Mouse (Mus musculus) spleen, adult 2 months (tissue): Measurements from ENCODE around the gene Srebf2. TPM values are rescaled to one million over a fixed set of nuclear protein-coding genes. Genes with fewer than 3 reads are reported as not detected.

Experiments
- DNase-seq, 2 experiments: peaks; one replicate each; pipeline versions ENCODE4 v3.0.0 to v3.0.0-alpha.2; 2012 to 2021; ENCODE audit warnings: low spot score in 2 of 2, low read depth in 1 of 2
- H3K27ac ChIP-seq: fragments of 200-500 bp; 2 replicates; pipeline ENCODE4 v1.5.1; 2012; ENCODE audit warnings: low read length, inconsistent platforms; ENCODE audit not compliant: insufficient read depth
- H3K27me3 ChIP-seq: fragments of 200-500 bp; 2 replicates; pipeline ENCODE4 v1.6.1; 2012; ENCODE audit warnings: mild to moderate bottlenecking, moderate library complexity, low read length, inconsistent platforms; ENCODE audit not compliant: control insufficient read depth, insufficient read depth
- H3K36me3 ChIP-seq: fragments of 200-500 bp; 2 replicates; pipeline ENCODE4 v1.6.1; 2012; ENCODE audit warnings: mild to moderate bottlenecking, low read length, inconsistent platforms; ENCODE audit not compliant: control insufficient read depth, insufficient read depth
- H3K4me1 ChIP-seq: fragments of 200-500 bp; 2 replicates; pipeline ENCODE4 v1.6.1; 2011; ENCODE audit warnings: inconsistent platforms; ENCODE audit not compliant: control insufficient read depth, insufficient read depth, insufficient read length
- H3K4me3 ChIP-seq: fragments of 200-500 bp; 2 replicates; pipeline ENCODE4 v1.5.1; 2011; ENCODE audit warnings: mild to moderate bottlenecking, inconsistent platforms; ENCODE audit not compliant: insufficient read depth, insufficient read length; ENCODE audit errors: extremely low read depth
- CTCF ChIP-seq: fragments of 200-500 bp; IDR thresholded peaks from 2 replicates; pipeline ENCODE4 v1.5.1; 2011; ENCODE audit warnings: mild to moderate bottlenecking, inconsistent platforms; ENCODE audit not compliant: insufficient read depth, insufficient read length, insufficient replicate concordance; ENCODE audit errors: extremely low read depth
- POLR2A ChIP-seq: fragments of 200-500 bp; IDR thresholded peaks from 2 replicates; pipeline ENCODE4 v1.6.1; 2011; ENCODE audit warnings: low read depth, low read length, inconsistent platforms
- WGBS: fragments of 180-500 bp; shearing (Covaris S2); methylation state at CpG from one replicate; pipeline ENCODE4 v1.1.7; 2018; 5-methylcytosine and 5-hydroxymethylcytosine counted together
- polyA plus RNA-seq: library from polyadenylated mRNA; depleted of rRNA; stranded (reverse); fragments of >200 nt; gene quantifications from 2 replicates; pipeline ENCODE4 v1.2.3, GENCODE M21; 2012

Srebf2 gene
- polyA plus RNA-seq, 1 experiment = 204 TPM

- Histone ChIP-seq H3K27me3 (no peaks in the 10 kb centered on the region), H3K4me1 (peaks cover 35% of the 10 kb centered on the region), H3K4me3 (no peak overlapping the region), H3K27ac (0 out of 2 replicates have a peak overlapping the region, but pooled peaks have one; percentile 56), H3K36me3 (no peaks in the 10 kb centered on the region)
- 49% methylated on average over 6 of the region's 6 CpGs for WGBS
- no peak for TF ChIP-seq POLR2A
- TF ChIP-seq CTCF = no peak
- DNase-seq = no peak
Measured at GRCm38 (mm10) chr15:82156298-82156697, 9.3 kb downstream of the Srebf2 start.

GRCm38 (mm10) chr15:82156902-82157301 lies 9.9 kb downstream of the Srebf2 start:
- TF ChIP-seq CTCF (no peak), POLR2A (no peak)

GRCm38 (mm10) chr15:82158243-82159035 lies 11.5 kb downstream of the Srebf2 start:
- WGBS = 80% methylated on average over 17 of the region's 17 CpGs
- Histone ChIP-seq H3K36me3 (no peaks in the 10 kb centered on the region), H3K27me3 (no peaks in the 10 kb centered on the region)

More at GRCm38 (mm10) chr15:82156902-82157301, 9.9 kb downstream of the Srebf2 start:
- Histone ChIP-seq H3K4me1 (peaks cover 39% of the 10 kb centered on the region), H3K36me3 (no peaks in the 10 kb centered on the region), H3K4me3 (no peak overlapping the region), H3K27ac (peak overlapping the region; percentile 56; the same call in 1 of the 2 replicates), H3K27me3 (no peaks in the 10 kb centered on the region)
- no peak for DNase-seq
- WGBS = 35% methylated on average over 10 of the region's 10 CpGs

GRCm38 (mm10) chr15:82159471-82159870 lies 12.5 kb downstream of the Srebf2 start:
- Histone ChIP-seq H3K27ac (no peak overlapping the region), H3K27me3 (no peaks in the 10 kb centered on the region), H3K4me3 (no peak overlapping the region), H3K4me1 (peaks cover 50% of the 10 kb centered on the region), H3K36me3 (no peaks in the 10 kb centered on the region)
- WGBS = 89% methylated on average over 9 of the region's 9 CpGs
- no peak for DNase-seq
- TF ChIP-seq CTCF (no peak), POLR2A (no peak)

More at GRCm38 (mm10) chr15:82158243-82159035, 11.5 kb downstream of the Srebf2 start:
- H3K4me1 ChIP-seq = peaks cover 42% of the 10 kb centered on the region
- no peak overlapping the region for H3K4me3 ChIP-seq
- no peak for DNase-seq
- no peak for TF ChIP-seq POLR2A
- no peak for TF ChIP-seq CTCF
- no peak overlapping the region for H3K27ac ChIP-seq

- WGBS = 50% methylated on average over 11 of the region's 11 CpGs
- peaks cover 53% of the 10 kb centered on the region for H3K4me1 ChIP-seq
- TF ChIP-seq POLR2A = no peak
- TF ChIP-seq CTCF = no peak
- H3K36me3 ChIP-seq = no peaks in the 10 kb centered on the region
- DNase-seq = no peak
- H3K27ac ChIP-seq = peak overlapping the region; percentile 40; the same call in 1 of the 2 replicates
- H3K27me3 ChIP-seq = no peaks in the 10 kb centered on the region
- H3K4me3 ChIP-seq = no peak overlapping the region
Measured at GRCm38 (mm10) chr15:82160731-82161640, 14.0 kb downstream of the Srebf2 start.

- no peak for DNase-seq
- H3K4me3 ChIP-seq = no peak overlapping the region
- TF ChIP-seq POLR2A (no peak), CTCF (no peak)
- WGBS = 74% methylated on average over 12 of the region's 12 CpGs
- H3K27ac ChIP-seq = peak overlapping the region; percentile 31
- H3K4me1 ChIP-seq = peaks cover 51% of the 10 kb centered on the region; the same call in 1 of the 2 replicates
- H3K36me3 ChIP-seq = no peaks in the 10 kb centered on the region
- no peaks in the 10 kb centered on the region for H3K27me3 ChIP-seq
Measured at GRCm38 (mm10) chr15:82161965-82162600, 15.1 kb downstream of the Srebf2 start.
